Mouse (Mus musculus) myocyte (in vitro differentiated cells): Measurements from ENCODE around the gene Ly6g5b. TPM values are rescaled to one million over a fixed set of nuclear protein-coding genes. Genes with fewer than 3 reads are reported as not detected.

Source experiments
- H3K27me3 ChIP-seq: one replicate; pipeline ENCODE4 v1.6.1; 2011; ENCODE audit not compliant: control insufficient read depth, insufficient read depth, insufficient read length
- H3K36me3 ChIP-seq: one replicate; pipeline ENCODE4 v1.6.1; 2011; ENCODE audit not compliant: control insufficient read depth, insufficient read depth
- H3K4me2 ChIP-seq: one replicate; pipeline ENCODE4 v1.6.1; 2011; ENCODE audit warnings: low read depth, control low read depth
- H3K4me3 ChIP-seq: one replicate; pipeline ENCODE4 v1.5.1; 2011; ENCODE audit warnings: mild to moderate bottlenecking, control low read depth, moderate library complexity
- H3K79me2 ChIP-seq: one replicate; pipeline ENCODE4 v1.6.1; 2011; ENCODE audit not compliant: control insufficient read depth, insufficient read depth
- H3ac ChIP-seq: one replicate; pipeline ENCODE4 v1.6.1; 2011; ENCODE audit not compliant: control insufficient read depth, insufficient read length
- CEBPB ChIP-seq: IDR thresholded peaks from 2 replicates; pipeline ENCODE4 v1.6.1; 2011; ENCODE audit warnings: mild to moderate bottlenecking, moderate library complexity; ENCODE audit not compliant: poor library complexity, insufficient read depth, severe bottlenecking
- E2F4 ChIP-seq: IDR thresholded peaks from one replicate; pipeline ENCODE4 v1.6.1; 2011; ENCODE audit warnings: mild to moderate bottlenecking, control low read depth, moderate library complexity; ENCODE audit not compliant: insufficient read depth
- MAX ChIP-seq: IDR thresholded peaks from one replicate; pipeline ENCODE4 v1.6.1; 2011; ENCODE audit warnings: low read depth, mild to moderate bottlenecking, control low read depth
- MYOD1 ChIP-seq, 3 experiments: IDR thresholded peaks; one replicate each; pipeline ENCODE4 v1.6.1; 2011; ENCODE audit warnings: control low read depth in 2 of 3, low read depth in 2 of 3, mild to moderate bottlenecking in 2 of 3, moderate library complexity in 1 of 3; ENCODE audit not compliant: insufficient read length in 2 of 3, control insufficient read depth in 1 of 3
- MYOG ChIP-seq, 3 experiments: IDR thresholded peaks; one replicate each; pipeline ENCODE4 v1.6.1; 2011; ENCODE audit warnings: control low read depth in 2 of 3, low read depth in 2 of 3, mild to moderate bottlenecking in 2 of 3; ENCODE audit not compliant: insufficient read length in 2 of 3, control insufficient read depth in 1 of 3, insufficient read depth in 1 of 3
- POLR2A ChIP-seq: IDR thresholded peaks from one replicate; pipeline ENCODE4 v1.6.1; 2011; ENCODE audit warnings: low read depth, mild to moderate bottlenecking, control low read depth, moderate library complexity; ENCODE audit not compliant: insufficient read length
- POLR2AphosphoS2 ChIP-seq: IDR thresholded peaks from one replicate; pipeline ENCODE4 v1.6.1; 2011; ENCODE audit warnings: low read depth, control low read depth; ENCODE audit not compliant: insufficient read length
- REST ChIP-seq: IDR thresholded peaks from one replicate; pipeline ENCODE4 v1.6.1; 2011; ENCODE audit warnings: mild to moderate bottlenecking, control low read depth, moderate library complexity; ENCODE audit not compliant: insufficient read depth, insufficient read length
- SRF ChIP-seq: IDR thresholded peaks from one replicate; pipeline ENCODE4 v1.6.1; 2011; ENCODE audit warnings: low read depth; ENCODE audit not compliant: control insufficient read depth, insufficient read length
- TCF12 ChIP-seq: IDR thresholded peaks from one replicate; pipeline ENCODE4 v1.6.1; 2011; ENCODE audit warnings: mild to moderate bottlenecking, control low read depth; ENCODE audit not compliant: poor library complexity, insufficient read depth, severe bottlenecking
- TCF3 ChIP-seq: IDR thresholded peaks from one replicate; pipeline ENCODE4 v1.6.1; 2011; ENCODE audit warnings: low read depth, control low read depth; ENCODE audit not compliant: insufficient read length
- USF1 ChIP-seq: IDR thresholded peaks from one replicate; pipeline ENCODE4 v1.6.1; 2011; ENCODE audit warnings: low read depth, mild to moderate bottlenecking, control low read depth, moderate library complexity
- polyA plus RNA-seq: library from polyadenylated mRNA; unstranded; fragments of >200 nt; fragmentation: generic; extraction: Trizol; gene quantifications from one replicate; pipeline ENCODE4 v1.2.1, GENCODE M21; 2012; ENCODE audit warnings: missing spikeins

Ly6g5b gene
- polyA plus RNA-seq, 1 experiment = 0.11 TPM

DNA sequence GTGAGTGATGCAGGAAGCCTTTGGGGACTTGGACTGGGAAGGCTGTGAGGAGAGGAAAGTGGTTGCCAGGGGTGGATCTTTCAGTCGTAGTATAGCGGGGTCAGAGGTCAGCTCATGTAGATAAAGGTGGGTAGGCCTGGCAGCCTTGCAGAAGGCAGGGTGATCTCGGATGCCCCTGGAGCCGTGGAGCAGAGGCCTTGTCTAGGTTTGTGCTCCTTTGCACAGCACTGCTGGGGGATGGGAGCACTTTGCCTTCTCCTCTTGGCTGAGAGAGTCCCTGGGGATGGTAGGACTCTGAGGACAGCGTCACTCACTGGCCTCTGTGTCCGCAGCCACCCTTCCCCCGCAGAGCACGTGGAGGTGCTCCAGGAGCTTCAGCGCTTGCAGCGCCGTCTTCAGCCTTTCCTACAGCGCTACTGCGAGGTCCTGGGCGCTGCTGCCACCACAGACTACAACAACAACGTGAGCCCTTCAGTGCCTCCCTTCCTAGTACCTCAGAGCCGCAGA, 25.3 kb upstream of the Ly6g5b start:
- Histone ChIP-seq H3K4me3 (no peak overlapping the region), H3ac (no peak overlapping the region), H3K27me3 (no peaks in the 10 kb centered on the region), H3K79me2 (peaks cover 45% of the 10 kb centered on the region), H3K4me2 (no peak overlapping the region), H3K36me3 (peaks cover 25% of the 10 kb centered on the region)
- no peak for TF ChIP-seq MYOG (IDR thresholded peaks at IDR 0.05; ENCODE audit: control insufficient read depth in 1 of 3, insufficient read depth in 1 of 3, insufficient read length in 2 of 3, low read depth in 2 of 3)
- no peak for TF ChIP-seq SRF
- no peak for TF ChIP-seq MYOD1 (IDR thresholded peaks at IDR 0.05; ENCODE audit: control insufficient read depth in 1 of 3, insufficient read length in 2 of 3, low read depth in 2 of 3)
- TF ChIP-seq POLR2A = no peak
- no peak for TF ChIP-seq USF1

DNA sequence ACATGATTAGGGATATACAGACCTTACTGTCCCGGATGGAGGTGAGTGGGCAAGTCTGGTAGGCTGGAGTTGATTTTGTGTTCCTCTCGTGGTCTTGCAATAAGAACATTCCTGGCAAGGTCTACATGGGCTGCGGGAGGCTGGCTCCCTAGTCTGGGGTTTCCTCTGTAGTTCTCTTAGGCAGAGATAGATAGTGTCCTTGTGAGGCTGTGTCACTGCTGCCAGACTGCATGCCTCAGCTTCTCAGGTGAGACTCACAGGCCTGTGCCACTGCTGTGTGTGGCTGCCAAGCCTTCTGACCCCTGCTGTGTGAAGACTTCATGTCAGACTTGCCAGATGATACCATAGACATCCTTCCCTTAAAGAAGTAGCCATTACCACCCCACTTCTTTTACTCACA, 24.0 kb upstream of the Ly6g5b start:
- Histone ChIP-seq H3ac (no peak overlapping the region), H3K79me2 (peaks cover 48% of the 10 kb centered on the region), H3K36me3 (peaks cover 18% of the 10 kb centered on the region), H3K4me2 (no peak overlapping the region), H3K4me3 (no peak overlapping the region), H3K27me3 (no peaks in the 10 kb centered on the region)
- TF ChIP-seq POLR2A = no peak
- TF ChIP-seq CEBPB = no peak
- no peak for TF ChIP-seq MYOD1 (IDR thresholded peaks at IDR 0.05; ENCODE audit: control insufficient read depth in 1 of 3, insufficient read length in 2 of 3, low read depth in 2 of 3)
- TF ChIP-seq E2F4 = no peak

DNA sequence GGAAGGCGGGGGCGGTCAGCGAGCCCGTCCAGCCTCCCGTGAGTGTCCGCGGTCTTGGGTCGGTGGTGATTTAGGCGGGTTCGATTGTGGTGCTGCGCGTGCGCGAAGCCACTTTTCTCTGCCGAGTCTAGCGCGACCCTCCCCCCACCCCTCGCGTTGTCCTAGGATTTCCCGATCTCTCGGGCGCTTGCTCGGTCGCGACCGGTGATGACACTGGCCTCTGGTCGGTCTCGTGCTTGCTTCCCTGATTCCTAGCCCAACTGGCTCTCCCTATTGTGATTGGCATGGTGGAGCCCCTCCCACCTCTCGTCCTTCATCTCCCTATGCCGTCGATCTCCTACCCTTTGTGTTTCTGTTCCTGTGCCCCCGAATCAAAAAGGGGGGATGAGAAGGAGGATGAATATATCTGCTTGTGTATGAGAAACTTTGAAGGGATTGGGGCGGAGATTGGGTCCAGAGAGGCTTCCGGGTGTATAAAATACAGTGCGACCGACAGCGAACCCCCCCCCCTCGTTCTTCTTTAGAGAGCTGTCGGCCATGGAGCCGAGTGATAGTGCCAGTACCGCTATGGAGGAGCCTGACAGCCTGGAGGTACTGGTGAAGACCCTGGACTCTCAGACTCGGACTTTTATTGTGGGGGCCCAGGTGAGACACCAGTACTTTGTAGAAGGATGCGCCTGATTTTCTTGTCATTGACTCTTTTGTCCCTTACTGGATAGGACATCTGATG, 20.5 kb upstream of the Ly6g5b start:
- Histone ChIP-seq H3K4me2 (peak overlapping the region; percentile 81), H3K27me3 (no peaks in the 10 kb centered on the region), H3ac (peak overlapping the region; percentile 94), H3K36me3 (peaks cover 13% of the 10 kb centered on the region), H3K4me3 (peak overlapping the region; percentile 89), H3K79me2 (peaks cover 48% of the 10 kb centered on the region)
- TF ChIP-seq SRF = peak; percentile 38
- TF ChIP-seq POLR2AphosphoS2 = peak; percentile 81
- no peak for TF ChIP-seq REST
- TF ChIP-seq POLR2A = peak; percentile 67

DNA sequence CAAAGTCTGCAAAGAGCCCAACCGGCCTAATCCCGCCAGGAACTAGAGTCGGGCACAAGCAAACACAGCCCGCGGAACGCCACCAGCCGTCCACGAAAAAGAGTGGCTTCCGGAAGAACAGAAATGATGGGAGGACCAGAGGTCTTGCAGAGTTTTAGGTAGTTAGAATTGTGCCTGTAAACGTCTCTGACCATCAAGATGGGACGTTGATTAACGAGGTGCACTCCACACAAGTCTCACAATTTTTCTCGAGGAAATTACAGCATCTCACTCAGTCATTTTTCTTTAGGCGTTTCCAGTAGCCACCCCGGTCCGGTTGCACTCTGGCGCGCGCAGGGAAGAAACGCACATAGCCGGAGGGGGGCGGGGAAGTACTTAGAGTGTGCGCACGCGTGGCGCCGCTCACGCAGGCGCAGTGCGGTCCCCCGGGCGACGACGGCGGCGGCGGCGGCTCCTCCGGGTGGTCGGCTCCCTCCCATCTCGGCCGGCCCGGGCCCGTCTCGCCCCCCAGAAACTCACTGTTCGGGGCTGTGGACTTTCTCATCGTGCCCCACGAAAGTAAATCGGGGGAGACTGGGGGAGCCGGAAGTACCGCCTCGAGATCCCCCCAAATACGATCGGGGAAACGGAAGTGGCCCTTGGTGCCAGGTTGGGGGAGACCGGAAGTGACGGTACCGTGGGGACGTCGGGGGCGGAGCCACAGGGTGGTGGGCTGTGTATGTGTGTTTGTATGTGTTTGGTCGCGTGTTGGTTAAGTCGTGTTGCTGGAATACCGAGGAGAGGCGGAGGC, 19.8 kb upstream of the Ly6g5b start, which contains the start of gene Bag6:
Bag6 (plus strand) TSS at position 378 of the 790 bp plus-strand sequence.
- Histone ChIP-seq H3ac (peak within 1 kb of the TSS; percentile 94), H3K36me3 (peaks cover 12% of the 10 kb centered on the region), H3K4me2 (peak within 1 kb of the TSS; percentile 94), H3K79me2 (peaks cover 48% of the 10 kb centered on the region), H3K27me3 (no peaks in the 10 kb centered on the region), H3K4me3 (peak within 1 kb of the TSS; percentile 89)
- TF ChIP-seq TCF3 = no peak
- TF ChIP-seq TCF12 = no peak
- peak; percentile 99 for TF ChIP-seq MAX
- peak; percentile 39 for TF ChIP-seq E2F4

DNA sequence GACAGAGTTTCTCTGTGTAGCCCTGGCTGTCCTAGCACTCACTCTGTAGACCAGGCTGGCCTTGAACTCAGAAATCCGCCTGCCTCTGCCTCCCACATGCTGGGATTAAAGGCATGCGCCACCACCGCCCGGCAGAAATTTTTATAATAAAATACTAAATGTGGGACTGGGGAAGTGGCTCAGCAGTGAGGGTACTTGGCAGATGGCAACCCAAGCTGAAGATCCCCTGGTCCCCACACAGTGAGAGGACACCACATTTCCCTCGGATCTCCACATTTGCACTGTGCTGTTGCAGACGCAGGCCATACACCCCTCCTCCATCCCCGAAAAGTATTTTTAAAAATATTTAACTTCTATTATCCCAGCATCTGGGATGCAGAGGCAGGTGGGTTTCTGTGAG, 18.3 kb upstream of the Ly6g5b start:
- peaks cover 3% of the 10 kb centered on the region for H3K36me3 ChIP-seq
- H3K4me2 ChIP-seq = no peak overlapping the region
- TF ChIP-seq CEBPB (no peak), E2F4 (no peak), TCF3 (no peak), REST (no peak), POLR2A (no peak), POLR2AphosphoS2 (no peak), MYOD1 (IDR thresholded peaks at IDR 0.05; ENCODE audit: control insufficient read depth in 1 of 3, insufficient read length in 2 of 3, low read depth in 2 of 3) (no peak), USF1 (no peak), SRF (no peak), TCF12 (no peak), MYOG (IDR thresholded peaks at IDR 0.05; ENCODE audit: control insufficient read depth in 1 of 3, insufficient read depth in 1 of 3, insufficient read length in 2 of 3, low read depth in 2 of 3) (no peak), MAX (no peak)
- no peak overlapping the region for H3ac ChIP-seq
- no peak overlapping the region for H3K4me3 ChIP-seq
- H3K27me3 ChIP-seq = no peaks in the 10 kb centered on the region
- H3K79me2 ChIP-seq = peaks cover 33% of the 10 kb centered on the region
